Mouse (Mus musculus): ENCODE results near the gene Gm45021.

Gm45021 gene

GRCm38 (mm10) chr6:48573280-48573679 is 16.1 kb upstream of the Gm45021 start:
- DNase-seq = no peak

GRCm38 (mm10) chr6:48573981-48574380 is 15.4 kb upstream of the Gm45021 start:
- DNase-seq = no peak

- no peak for DNase-seq
Measured at GRCm38 (mm10) chr6:48578736-48579135, 10.7 kb upstream of the Gm45021 start.

- DNase-seq = no peak
Measured at GRCm38 (mm10) chr6:48579215-48579648, 10.2 kb upstream of the Gm45021 start.

GRCm38 (mm10) chr6:48581257-48581656 is 8.2 kb upstream of the Gm45021 start:
- DNase-seq = no peak

- peak; percentile 74 for DNase-seq
Measured at GRCm38 (mm10) chr6:48582037-48582436, 7.4 kb upstream of the Gm45021 start.

- no peak for DNase-seq
Measured at GRCm38 (mm10) chr6:48591221-48591845, 1.9 kb downstream of the Gm45021 start.

- no peak for DNase-seq
Measured at GRCm38 (mm10) chr6:48591871-48592270, 2.5 kb downstream of the Gm45021 start.

- peak; percentile 96 for DNase-seq
Measured at GRCm38 (mm10) chr6:48593158-48594042, 4.0 kb downstream of the Gm45021 start, which contains the start of the genes Repin1 and Gm44965. Gene Repin1, plus strand, starts transcription at chr6:48593883. Gene Gm44965, plus strand, starts transcription at chr6:48593941.

- DNase-seq = peak; percentile 84
Measured at GRCm38 (mm10) chr6:48594043-48594738, 4.8 kb downstream of the Gm45021 start.

GRCm38 (mm10) chr6:48595278-48595677 is 5.9 kb downstream of the Gm45021 start:
- DNase-seq = peak; percentile 52

- peak; percentile 38 for DNase-seq
Measured at GRCm38 (mm10) chr6:48596545-48597232, 7.3 kb downstream of the Gm45021 start.

GRCm38 (mm10) chr6:48597233-48597625 is 7.8 kb downstream of the Gm45021 start:
- no peak for DNase-seq

GRCm38 (mm10) chr6:48600594-48600993 is 11.2 kb downstream of the Gm45021 start:
- no peak for DNase-seq

- peak; percentile 97 for DNase-seq
Measured at GRCm38 (mm10) chr6:48601271-48602079, 12.1 kb downstream of the Gm45021 start, which contains the start of gene Zfp775. Gene Zfp775, plus strand, starts transcription at chr6:48602063.

GRCm38 (mm10) chr6:48602080-48602741 is 12.8 kb downstream of the Gm45021 start:
- DNase-seq = no peak

- no peak for DNase-seq
Measured at GRCm38 (mm10) chr6:48608124-48608523, 18.7 kb downstream of the Gm45021 start.

- DNase-seq = peak; percentile 54
Measured at GRCm38 (mm10) chr6:48609512-48609911, 20.1 kb downstream of the Gm45021 start.

GRCm38 (mm10) chr6:48610657-48611056 is 21.2 kb downstream of the Gm45021 start:
- DNase-seq = no peak

- DNase-seq = no peak
Measured at GRCm38 (mm10) chr6:48613464-48613863, 24.1 kb downstream of the Gm45021 start.

GRCm38 (mm10) chr6:48614756-48615155 is 25.3 kb downstream of the Gm45021 start:
- no peak for DNase-seq

All from cerebellum, adult 9-10 months (tissue).